Mouse (Mus musculus): ENCODE measurements around the gene Ints4.

The Ints4 gene

DNA sequence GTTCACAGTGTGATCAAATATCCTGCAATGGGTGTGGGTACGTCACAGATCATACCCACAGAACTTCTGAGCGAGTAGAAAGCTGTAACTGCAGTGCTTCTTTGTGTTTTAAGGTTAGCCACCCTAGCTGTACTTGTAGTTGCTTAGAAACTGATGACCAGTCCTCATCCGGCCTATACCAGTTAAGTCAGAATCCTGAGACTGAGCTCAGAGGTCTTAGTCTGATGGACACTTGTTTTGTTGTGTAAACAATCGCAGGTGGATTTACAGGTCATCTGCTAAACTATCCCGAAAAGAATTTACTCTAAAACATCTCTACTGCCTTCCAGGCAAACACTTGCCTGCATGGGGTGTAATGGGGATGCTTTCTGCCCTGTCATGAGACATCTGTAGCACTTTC is 55.8 kb downstream of the Ints4 start:
- no peak for DNase-seq (ENCODE audit: low spot score in 2 of 2)

DNA sequence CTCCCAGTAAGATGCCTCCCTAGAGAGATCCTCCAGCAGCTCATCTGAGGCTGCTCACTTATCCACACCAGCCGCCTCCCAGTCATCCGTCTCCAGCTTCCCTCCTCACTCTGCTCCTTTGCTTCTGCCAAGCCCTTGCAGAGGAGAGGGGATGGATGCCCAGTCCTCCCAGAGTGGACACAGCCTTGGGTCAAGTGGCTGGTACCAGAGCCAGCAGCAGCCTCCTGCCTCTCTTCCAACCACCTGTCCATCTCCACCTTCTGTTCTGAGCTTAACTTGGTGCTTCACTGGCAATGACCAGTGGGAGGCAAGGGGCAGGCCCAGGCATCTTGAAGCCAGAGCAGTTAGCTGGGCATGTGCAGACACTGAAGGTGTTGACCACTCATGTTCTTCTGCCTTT is 65.7 kb downstream of the Ints4 start:
- no peak for DNase-seq (ENCODE audit: low spot score in 2 of 2)

DNA sequence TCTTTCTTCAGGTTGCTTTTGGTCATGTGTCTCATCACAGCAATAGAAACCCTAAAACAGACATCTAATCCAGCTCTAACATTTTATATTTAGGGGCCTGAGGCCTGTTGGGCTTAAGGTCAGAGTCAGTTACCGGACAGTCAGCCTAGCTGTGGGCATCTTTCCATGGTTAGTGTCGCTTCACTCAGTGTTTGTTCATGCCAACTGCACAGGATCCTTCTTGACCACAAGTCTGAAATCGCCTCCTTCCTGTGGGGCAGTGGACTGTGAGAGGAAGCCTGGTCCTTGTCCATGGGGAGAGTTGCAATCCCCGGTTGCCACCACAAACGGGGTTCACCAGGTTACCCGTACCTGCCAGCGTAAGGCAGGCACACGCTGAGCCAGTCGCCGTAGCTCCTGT is 68.5 kb downstream of the Ints4 start:
- DNase-seq (ENCODE audit: low spot score in 2 of 2): no peak

- DNase-seq (ENCODE audit: low spot score in 2 of 2): no peak
Observed at GRCm38 (mm10) chr7:97550673-97551072, 69.9 kb downstream of the Ints4 start.

GRCm38 (mm10) chr7:97563576-97563975 is 82.8 kb downstream of the Ints4 start:
- no peak for DNase-seq (ENCODE audit: low spot score in 2 of 2)

- DNase-seq (ENCODE audit: low spot score in 2 of 2): no peak
Observed at GRCm38 (mm10) chr7:97569372-97569771, 88.6 kb downstream of the Ints4 start.

- DNase-seq (ENCODE audit: low spot score in 2 of 2): no peak
Observed at GRCm38 (mm10) chr7:97570389-97570788, 89.6 kb downstream of the Ints4 start.

DNA sequence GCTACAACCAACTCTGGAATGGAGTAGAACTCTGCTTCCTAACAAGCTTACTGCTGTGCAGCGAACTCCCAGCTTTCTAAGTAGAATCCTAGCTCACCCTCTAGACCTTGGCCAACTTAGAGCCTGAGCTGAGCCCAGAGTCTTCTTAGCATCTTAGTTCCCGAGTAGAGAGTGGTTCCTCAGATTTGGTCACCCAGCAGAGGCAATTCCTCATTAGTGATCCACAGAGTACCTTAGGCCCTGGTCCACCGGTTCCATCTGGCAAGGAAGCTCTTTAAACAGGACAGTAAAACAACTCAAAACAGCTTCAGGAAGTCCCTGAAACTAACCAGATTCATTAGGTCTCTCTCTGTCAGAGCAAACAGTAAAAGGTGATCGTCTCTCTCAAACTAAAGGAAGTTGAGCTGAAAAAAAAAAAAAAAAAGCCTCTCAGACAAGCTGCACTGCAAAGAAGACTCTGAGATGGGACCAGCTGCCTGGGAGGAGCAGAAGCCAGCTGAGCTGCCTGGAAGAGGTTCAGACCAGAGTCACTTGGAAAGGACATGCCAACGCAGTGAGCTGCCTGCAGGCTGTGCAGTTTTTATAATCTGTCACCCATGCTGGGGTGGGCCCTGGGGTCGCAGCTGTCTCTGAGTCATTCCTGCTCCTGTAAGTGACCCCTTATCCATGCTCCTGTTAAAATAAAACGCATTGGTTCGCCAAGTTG is 97.8 kb downstream of the Ints4 start:
- peak in 1 of 2 experiments; percentile 33 for DNase-seq (ENCODE audit: low spot score in 2 of 2)

DNA sequence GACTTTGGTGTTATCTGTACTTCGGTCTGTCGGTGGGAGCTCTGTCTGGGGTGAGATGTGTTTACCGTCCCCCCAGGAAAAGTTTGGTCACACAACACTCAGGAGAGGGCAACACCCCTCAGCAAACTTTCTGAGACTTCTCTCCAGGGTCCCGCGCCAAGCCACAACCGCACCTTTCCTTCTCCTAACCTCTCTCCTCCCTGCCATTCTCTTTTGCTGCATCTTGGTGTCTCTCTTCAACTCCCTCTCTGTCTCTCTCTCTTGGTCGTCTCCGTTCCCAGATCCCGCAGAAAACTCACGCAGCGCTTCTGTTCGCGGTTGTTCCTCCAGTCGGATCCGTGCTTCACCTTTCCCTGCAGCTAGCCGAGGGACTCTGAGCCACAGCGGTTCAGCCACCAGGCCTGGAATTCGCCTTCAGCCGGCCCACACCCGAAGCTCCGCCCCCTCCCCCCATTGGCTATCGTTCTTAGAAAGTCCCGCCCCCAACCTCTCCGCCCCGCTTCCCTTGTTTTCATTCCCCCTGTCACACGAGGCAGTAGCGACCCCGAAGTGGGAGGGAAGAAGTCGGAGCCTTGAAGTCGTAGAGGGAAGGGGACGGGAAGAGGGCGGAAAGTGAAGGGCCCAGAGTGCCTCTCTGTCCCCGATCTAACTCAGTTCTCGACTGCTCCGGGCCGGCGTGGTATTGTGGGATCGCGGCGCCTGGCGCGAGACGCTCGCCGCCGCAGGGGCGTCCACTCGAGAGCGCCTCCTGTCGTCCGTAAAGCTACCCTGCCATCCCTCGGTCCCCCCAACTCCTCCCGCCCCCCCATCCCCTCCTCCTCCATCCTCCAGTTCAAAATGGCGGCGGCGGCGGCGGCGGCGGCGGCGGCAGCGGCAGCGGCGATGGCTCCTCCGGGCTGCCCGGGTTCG is 98.6 kb downstream of the Ints4 start, which contains the start of the genes Aamdc and Rsf1:
Gene Aamdc, minus strand, starts transcription at position 431 of the 909 bp plus-strand sequence.
Gene Rsf1, plus strand, starts transcription at position 823 of the 909 bp plus-strand sequence.
- DNase-seq (ENCODE audit: low spot score in 2 of 2): peak; percentile 86 to 93

DNA sequence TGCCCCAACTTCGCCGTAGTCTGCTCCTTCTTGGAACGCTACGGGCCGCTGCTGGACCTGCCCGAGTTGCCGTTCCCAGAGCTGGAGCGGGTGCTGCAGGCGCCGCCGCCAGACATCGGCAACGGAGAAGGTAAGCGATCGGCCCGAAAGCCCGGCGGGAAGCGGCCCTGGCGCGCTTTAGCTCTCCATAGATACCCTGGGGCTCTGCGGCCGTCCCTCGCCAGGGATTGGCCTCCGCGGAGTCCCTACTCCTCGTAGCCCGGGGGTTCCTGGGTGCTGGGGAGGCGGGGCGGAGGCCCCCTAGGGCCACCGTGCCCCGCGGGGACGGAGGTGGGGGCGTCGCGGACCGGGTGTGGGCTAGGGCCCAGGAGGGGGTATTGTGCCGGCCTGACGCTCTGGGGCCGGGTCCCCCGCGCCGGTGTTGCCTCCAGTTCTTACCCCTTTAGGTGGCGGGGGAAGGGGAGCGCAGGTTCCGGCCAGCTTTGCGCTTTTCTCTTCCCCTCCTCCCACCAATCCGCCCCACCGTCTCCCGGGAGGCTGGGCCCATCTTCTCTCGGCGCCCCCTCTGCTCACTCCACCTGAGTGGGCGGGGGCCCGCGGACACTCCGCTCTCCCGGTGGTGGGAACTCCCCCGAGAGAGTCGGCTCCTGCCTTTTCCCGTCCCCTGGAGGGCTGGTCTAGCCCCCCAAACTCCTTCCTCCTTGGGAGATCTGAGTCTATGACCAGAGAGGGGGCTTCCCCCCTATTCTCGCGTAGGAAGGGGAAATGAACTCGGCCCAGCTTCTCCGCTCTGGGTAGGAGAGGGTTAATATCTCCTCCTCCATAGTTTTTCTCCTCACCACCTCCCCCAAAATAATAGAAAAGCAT is 99.5 kb downstream of the Ints4 start:
- DNase-seq (ENCODE audit: low spot score in 2 of 2): peak; percentile 29 to 47

DNA sequence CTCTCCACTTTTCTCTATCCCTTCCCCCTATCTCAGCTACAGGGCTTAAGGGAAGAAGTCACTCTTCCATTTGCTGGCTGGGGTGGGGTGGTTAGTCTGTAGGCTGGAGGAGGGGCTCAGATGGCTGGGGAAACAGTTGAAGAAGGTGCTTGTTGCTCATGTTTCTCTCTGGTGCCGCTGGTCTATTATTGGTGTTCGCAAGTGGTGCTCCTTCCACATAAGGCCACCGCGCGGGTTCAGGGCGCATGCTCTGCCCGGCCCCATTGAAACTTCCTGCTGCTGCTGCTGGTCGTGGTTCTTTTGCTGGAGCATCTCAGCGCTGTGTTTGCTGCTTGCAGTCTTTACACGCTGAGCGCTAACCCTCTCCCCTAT is 100.1 kb downstream of the Ints4 start:
- peak; percentile 54 to 76 for DNase-seq (ENCODE audit: low spot score in 2 of 2)

DNA sequence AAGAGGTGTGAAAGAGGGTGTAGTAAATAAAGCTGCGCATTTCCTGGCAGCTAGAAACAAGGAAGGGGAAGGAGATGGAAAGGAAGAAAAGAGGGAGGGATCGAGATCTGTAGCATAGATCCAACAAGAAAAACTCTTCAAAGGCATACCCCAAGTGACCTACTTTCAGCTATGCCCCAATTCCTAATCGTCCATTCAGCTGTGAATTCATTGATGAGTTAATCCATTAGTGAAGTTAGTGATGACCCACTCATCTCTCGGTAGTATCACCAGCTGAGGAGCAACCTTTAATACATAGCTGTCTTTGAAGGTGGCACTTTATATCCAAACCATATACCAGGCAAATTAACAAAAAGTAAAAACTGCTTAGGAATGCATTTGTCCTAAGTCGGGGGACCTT is 107.8 kb downstream of the Ints4 start:
- DNase-seq (ENCODE audit: low spot score in 2 of 2): no peak

- no peak for DNase-seq (ENCODE audit: low spot score in 2 of 2)
Observed at GRCm38 (mm10) chr7:97590488-97590887, 109.7 kb downstream of the Ints4 start.

All from cerebellum, postnatal 4 days (tissue).